Mouse (Mus musculus) kidney, embryonic 14.5 days (tissue): ENCODE data around the gene Sh2d7. TPM values are rescaled to one million over a fixed set of nuclear protein-coding genes. Genes with fewer than 3 reads are reported as not detected.

Experiments used
- ATAC-seq: fragments of 200-750 bp; cut with Nextera tagmentation; 2 replicates; pipeline ENCODE4 v1.8.0; 2017; ENCODE audit warnings: moderate number of reproducible peaks, mild to moderate bottlenecking, moderate TSS enrichment, moderate library complexity; ENCODE audit not compliant: low FRiP score, low TSS enrichment
- H3K27ac ChIP-seq: fragments of 300-500 bp; sonication (generic); 2 replicates; pipeline ENCODE4 v1.5.1; 2014; ENCODE audit warnings: low read depth, mild to moderate bottlenecking, low read length, moderate library complexity, mixed read lengths
- H3K27me3 ChIP-seq: fragments of 300-500 bp; sonication (generic); 2 replicates; pipeline ENCODE4 v1.6.1; 2014; ENCODE audit warnings: mild to moderate bottlenecking, low read length; ENCODE audit not compliant: control insufficient read depth, insufficient read depth
- H3K36me3 ChIP-seq: fragments of 300-500 bp; sonication (generic); 2 replicates; pipeline ENCODE4 v1.6.1; 2014; ENCODE audit warnings: low read length, mixed read lengths; ENCODE audit not compliant: control insufficient read depth, insufficient read depth
- H3K4me1 ChIP-seq: fragments of 300-500 bp; sonication (generic); 2 replicates; pipeline ENCODE4 v1.6.1; 2014; ENCODE audit warnings: low read length, mixed read lengths; ENCODE audit not compliant: control insufficient read depth, insufficient read depth
- H3K4me2 ChIP-seq: fragments of 300-500 bp; sonication (generic); replicated peaks from 2 replicates; pipeline ENCODE4 v1.6.1; 2014; ENCODE audit warnings: low read depth, mild to moderate bottlenecking, low read length
- H3K4me3 ChIP-seq: fragments of 300-500 bp; sonication (generic); 2 replicates; pipeline ENCODE4 v1.5.1; 2014; ENCODE audit warnings: mild to moderate bottlenecking, low read length
- H3K9ac ChIP-seq: fragments of 300-500 bp; sonication (generic); 2 replicates; pipeline ENCODE4 v1.6.1; 2014; ENCODE audit warnings: low read depth, mild to moderate bottlenecking, low read length, moderate library complexity
- H3K9me3 ChIP-seq: fragments of 300-500 bp; sonication (generic); 2 replicates; pipeline ENCODE4 v1.6.1; 2016; ENCODE audit warnings: low read length; ENCODE audit not compliant: control insufficient read depth
- WGBS: fragments of 180-500 bp; shearing (Covaris S2); extraction: QIAGEN DNeasy Blood & Tissue Kit; methylation state at CpG from one replicate; pipeline ENCODE4 v1.1.7; 2014; 5-methylcytosine and 5-hydroxymethylcytosine counted together
- polyA plus RNA-seq: library from polyadenylated mRNA; unstranded; fragments of >200 nt; fragmentation: Nextera tagmentation; extraction: Ambion mirVana; gene quantifications from 2 replicates; pipeline ENCODE4 v1.2.1, GENCODE M21; 2014

Sh2d7 gene
- polyA plus RNA-seq, result not detected in 2 replicates

- ATAC-seq, result no peak
- 91% methylated on average over 14 of the region's 14 CpGs for WGBS
- H3K4me1 ChIP-seq, result no peaks in the 10 kb centered on the region
- H3K27ac ChIP-seq, result no peak within 1 kb of the TSS
- H3K9me3 ChIP-seq, result no peaks in the 10 kb centered on the region
- H3K9ac ChIP-seq, result no peak within 1 kb of the TSS
- no peak within 1 kb of the TSS for H3K4me2 ChIP-seq
- no peak within 1 kb of the TSS for H3K4me3 ChIP-seq
- H3K27me3 ChIP-seq, result no peaks in the 10 kb centered on the region
- no peaks in the 10 kb centered on the region for H3K36me3 ChIP-seq
Observed at GRCm38 (mm10) chr9:54538684-54539083, at the start of gene Sh2d7. TSS of gene Sh2d7 (plus strand) at chr9:54538984.

- Histone ChIP-seq H3K4me2 (no peak overlapping the region), H3K36me3 (no peaks in the 10 kb centered on the region), H3K27ac (no peak overlapping the region), H3K4me1 (no peaks in the 10 kb centered on the region), H3K27me3 (no peaks in the 10 kb centered on the region), H3K9me3 (no peaks in the 10 kb centered on the region), H3K9ac (no peak overlapping the region), H3K4me3 (no peak overlapping the region)
- 73% methylated on average over 2 of the region's 2 CpGs for WGBS
- no peak for ATAC-seq
Observed at GRCm38 (mm10) chr9:54489599-54489998, 49.2 kb upstream of the Sh2d7 start.

GRCm38 (mm10) chr9:54490431-54490830 is 48.4 kb upstream of the Sh2d7 start:
- 88% methylated on average over 2 of the region's 2 CpGs for WGBS
- ATAC-seq, result no peak

GRCm38 (mm10) chr9:54499291-54499690 is 39.5 kb upstream of the Sh2d7 start:
- no peak for ATAC-seq
- no peak overlapping the region for H3K4me3 ChIP-seq
- H3K9me3 ChIP-seq, result no peaks in the 10 kb centered on the region
- no peak overlapping the region for H3K9ac ChIP-seq
- peaks cover 11% of the 10 kb centered on the region for H3K27me3 ChIP-seq
- H3K4me1 ChIP-seq, result no peaks in the 10 kb centered on the region
- H3K27ac ChIP-seq, result no peak overlapping the region
- no peaks in the 10 kb centered on the region for H3K36me3 ChIP-seq
- no peak overlapping the region for H3K4me2 ChIP-seq
- WGBS, result 92% methylated on average over 6 of the region's 6 CpGs

More at GRCm38 (mm10) chr9:54490431-54490830, 48.4 kb upstream of the Sh2d7 start:
- Histone ChIP-seq H3K27me3 (no peaks in the 10 kb centered on the region), H3K4me1 (no peaks in the 10 kb centered on the region), H3K4me2 (no peak overlapping the region), H3K9me3 (no peaks in the 10 kb centered on the region), H3K27ac (no peak overlapping the region), H3K4me3 (no peak overlapping the region), H3K9ac (no peak overlapping the region), H3K36me3 (no peaks in the 10 kb centered on the region)

GRCm38 (mm10) chr9:54499791-54500190 is 39.0 kb upstream of the Sh2d7 start:
- 94% methylated on average over 3 of the region's 3 CpGs for WGBS
- no peaks in the 10 kb centered on the region for H3K36me3 ChIP-seq
- ATAC-seq, result no peak
- no peaks in the 10 kb centered on the region for H3K9me3 ChIP-seq
- H3K4me2 ChIP-seq, result no peak overlapping the region
- H3K27me3 ChIP-seq, result peaks cover 11% of the 10 kb centered on the region
- H3K4me3 ChIP-seq, result no peak overlapping the region
- H3K27ac ChIP-seq, result no peak overlapping the region
- no peaks in the 10 kb centered on the region for H3K4me1 ChIP-seq
- no peak overlapping the region for H3K9ac ChIP-seq

- H3K4me3 ChIP-seq, result peak overlapping the region; percentile 53
- under 1% methylated on average over 40 of the region's 43 CpGs for WGBS
- peaks cover 11% of the 10 kb centered on the region for H3K27me3 ChIP-seq
- no peaks in the 10 kb centered on the region for H3K4me1 ChIP-seq
- H3K4me2 ChIP-seq, result peak overlapping the region; percentile 83
- H3K9me3 ChIP-seq, result no peaks in the 10 kb centered on the region
- no peak overlapping the region for H3K27ac ChIP-seq
- H3K9ac ChIP-seq, result peak overlapping the region; percentile 53
- H3K36me3 ChIP-seq, result no peaks in the 10 kb centered on the region
- ATAC-seq, result peak; percentile 76
Observed at GRCm38 (mm10) chr9:54500832-54501452, 37.8 kb upstream of the Sh2d7 start.

- Histone ChIP-seq H3K4me1 (no peaks in the 10 kb centered on the region), H3K9me3 (no peaks in the 10 kb centered on the region), H3K4me3 (peak within 1 kb of the TSS; percentile 53), H3K36me3 (no peaks in the 10 kb centered on the region), H3K9ac (peak within 1 kb of the TSS; percentile 53), H3K4me2 (peak within 1 kb of the TSS; percentile 83), H3K27ac (no peak within 1 kb of the TSS), H3K27me3 (peaks cover 11% of the 10 kb centered on the region)
- ATAC-seq, result peak; percentile 94
- WGBS, result under 1% methylated on average over 79 of the region's 99 CpGs
Observed at GRCm38 (mm10) chr9:54501453-54502110, 37.2 kb upstream of the Sh2d7 start, which contains the start of gene Dmxl2. TSS of gene Dmxl2 (minus strand) at chr9:54501626.

- peak overlapping the region; percentile 53 for H3K9ac ChIP-seq
- ATAC-seq, result 0 out of 2 replicates have a peak, but pooled peaks have one; percentile 9
Observed at GRCm38 (mm10) chr9:54502111-54502495, 36.7 kb upstream of the Sh2d7 start.

GRCm38 (mm10) chr9:54502873-54503272 is 35.9 kb upstream of the Sh2d7 start:
- peak overlapping the region; percentile 53; the same call in 1 of the 2 replicates for H3K4me3 ChIP-seq

More at GRCm38 (mm10) chr9:54502111-54502495, 36.7 kb upstream of the Sh2d7 start:
- Histone ChIP-seq H3K4me2 (peak overlapping the region; percentile 83), H3K27me3 (peaks cover 11% of the 10 kb centered on the region), H3K4me1 (no peaks in the 10 kb centered on the region), H3K27ac (no peak overlapping the region), H3K9me3 (no peaks in the 10 kb centered on the region), H3K4me3 (peak overlapping the region; percentile 53), H3K36me3 (no peaks in the 10 kb centered on the region)
- 3% methylated on average over 13 of the region's 13 CpGs for WGBS

More at GRCm38 (mm10) chr9:54502873-54503272, 35.9 kb upstream of the Sh2d7 start:
- Histone ChIP-seq H3K27ac (no peak overlapping the region), H3K4me1 (no peaks in the 10 kb centered on the region), H3K9ac (no peak overlapping the region), H3K27me3 (peaks cover 11% of the 10 kb centered on the region), H3K9me3 (no peaks in the 10 kb centered on the region), H3K36me3 (no peaks in the 10 kb centered on the region), H3K4me2 (peak overlapping the region; percentile 83)
- no peak for ATAC-seq
- WGBS, result 6% methylated on average over 12 of the region's 12 CpGs
